Mouse (Mus musculus): Measurements from ENCODE around the gene Ugcg. TPM values are rescaled to one million over a fixed set of nuclear protein-coding genes. Genes with fewer than 3 reads are reported as not detected.

Gene Ugcg
- polyA plus RNA-seq (2015; fragmentation: Nextera tagmentation; extraction: Ambion mirVana) = 9.7 and 10.5 TPM in 2 replicates

- H3K9me3 ChIP-seq (ENCODE audit: control insufficient read depth, low read length) = no peaks in the 10 kb centered on the region
- peak within 1 kb of the TSS; percentile 99 for H3K9ac ChIP-seq (ENCODE audit: low read length)
- H3K27ac ChIP-seq (ENCODE audit: low read length) = peak within 1 kb of the TSS; percentile 96
- H3K4me2 ChIP-seq (ENCODE audit: low read depth, low read length) = peak within 1 kb of the TSS; percentile 71
- H3K4me1 ChIP-seq (replicated peaks; ENCODE audit: control insufficient read depth, insufficient read depth, low read length) = peaks cover 6% of the 10 kb centered on the region; the same call in 1 of the 2 replicates
- H3K36me3 ChIP-seq (ENCODE audit: control insufficient read depth, insufficient read depth, low read length) = no peaks in the 10 kb centered on the region
- under 1% methylated on average over 46 of the region's 99 CpGs for WGBS
- H3K27me3 ChIP-seq (ENCODE audit: control insufficient read depth, insufficient read depth, low read depth, low read length) = no peaks in the 10 kb centered on the region
- H3K4me3 ChIP-seq (ENCODE audit: low read length) = peak within 1 kb of the TSS; percentile 97
- peak; percentile 95 for ATAC-seq (ENCODE audit: low read depth)
Measured at GRCm38 (mm10) chr4:59188802-59189545, at the start of gene Ugcg. TSS of gene Ugcg (plus strand) at chr4:59189257.

GRCm38 (mm10) chr4:59149043-59149442 is 40.0 kb upstream of the Ugcg start:
- no peak overlapping the region; the same call in 1 of the 2 replicates for H3K9ac ChIP-seq (ENCODE audit: low read length)
- no peak overlapping the region for H3K4me3 ChIP-seq (ENCODE audit: low read length)
- H3K36me3 ChIP-seq (ENCODE audit: control insufficient read depth, insufficient read depth, low read length) = no peaks in the 10 kb centered on the region
- WGBS = 58% methylated on average over 5 of the region's 5 CpGs
- 0 out of 2 replicates have a peak, but pooled peaks have one; percentile 17 for ATAC-seq (ENCODE audit: low read depth)
- H3K4me1 ChIP-seq (replicated peaks; ENCODE audit: control insufficient read depth, insufficient read depth, low read length) = no peaks in the 10 kb centered on the region
- no peaks in the 10 kb centered on the region for H3K9me3 ChIP-seq (ENCODE audit: control insufficient read depth, low read length)
- no peak overlapping the region for H3K4me2 ChIP-seq (ENCODE audit: low read depth, low read length)
- H3K27ac ChIP-seq (ENCODE audit: low read length) = no peak overlapping the region
- no peaks in the 10 kb centered on the region for H3K27me3 ChIP-seq (ENCODE audit: control insufficient read depth, insufficient read depth, low read depth, low read length)

- Histone ChIP-seq H3K27me3 (ENCODE audit: control insufficient read depth, insufficient read depth, low read depth, low read length) (no peaks in the 10 kb centered on the region), H3K9ac (ENCODE audit: low read length) (no peak overlapping the region), H3K27ac (ENCODE audit: low read length) (no peak overlapping the region), H3K9me3 (ENCODE audit: control insufficient read depth, low read length) (no peaks in the 10 kb centered on the region), H3K4me2 (ENCODE audit: low read depth, low read length) (no peak overlapping the region), H3K4me1 (replicated peaks; ENCODE audit: control insufficient read depth, insufficient read depth, low read length) (no peaks in the 10 kb centered on the region), H3K4me3 (ENCODE audit: low read length) (no peak overlapping the region), H3K36me3 (ENCODE audit: control insufficient read depth, insufficient read depth, low read length) (no peaks in the 10 kb centered on the region)
- no peak for ATAC-seq (ENCODE audit: low read depth)
- 46% methylated on average over 5 of the region's 5 CpGs for WGBS
Measured at GRCm38 (mm10) chr4:59150907-59151306, 38.1 kb upstream of the Ugcg start.

- H3K36me3 ChIP-seq (ENCODE audit: control insufficient read depth, insufficient read depth, low read length) = no peaks in the 10 kb centered on the region
- no peak overlapping the region for H3K27ac ChIP-seq (ENCODE audit: low read length)
- 63% methylated on average over 1 of the region's 1 CpGs for WGBS
- H3K4me2 ChIP-seq (ENCODE audit: low read depth, low read length) = no peak overlapping the region
- no peak overlapping the region for H3K4me3 ChIP-seq (ENCODE audit: low read length)
- H3K9ac ChIP-seq (ENCODE audit: low read length) = no peak overlapping the region
- no peaks in the 10 kb centered on the region for H3K27me3 ChIP-seq (ENCODE audit: control insufficient read depth, insufficient read depth, low read depth, low read length)
- ATAC-seq (ENCODE audit: low read depth) = no peak
- peaks cover under 1% of the 10 kb centered on the region; the same call in 1 of the 2 replicates for H3K4me1 ChIP-seq (replicated peaks; ENCODE audit: control insufficient read depth, insufficient read depth, low read length)
- H3K9me3 ChIP-seq (ENCODE audit: control insufficient read depth, low read length) = no peaks in the 10 kb centered on the region
Measured at GRCm38 (mm10) chr4:59151953-59152352, 37.1 kb upstream of the Ugcg start.

- Histone ChIP-seq H3K27me3 (ENCODE audit: control insufficient read depth, insufficient read depth, low read depth, low read length) (no peaks in the 10 kb centered on the region), H3K36me3 (ENCODE audit: control insufficient read depth, insufficient read depth, low read length) (no peaks in the 10 kb centered on the region), H3K4me1 (replicated peaks; ENCODE audit: control insufficient read depth, insufficient read depth, low read length) (peaks cover 10% of the 10 kb centered on the region), H3K4me2 (ENCODE audit: low read depth, low read length) (no peak overlapping the region), H3K27ac (ENCODE audit: low read length) (no peak overlapping the region), H3K9me3 (ENCODE audit: control insufficient read depth, low read length) (no peaks in the 10 kb centered on the region), H3K4me3 (ENCODE audit: low read length) (no peak overlapping the region), H3K9ac (ENCODE audit: low read length) (no peak overlapping the region)
- WGBS = 14% methylated on average over 7 of the region's 7 CpGs
- peak; percentile 24; the same call in 1 of the 2 replicates for ATAC-seq (ENCODE audit: low read depth)
Measured at GRCm38 (mm10) chr4:59156897-59157592, 32.0 kb upstream of the Ugcg start.

- 54% methylated on average over 2 of the region's 2 CpGs for WGBS
- no peak overlapping the region for H3K27ac ChIP-seq (ENCODE audit: low read length)
- peaks cover 10% of the 10 kb centered on the region for H3K4me1 ChIP-seq (replicated peaks; ENCODE audit: control insufficient read depth, insufficient read depth, low read length)
- H3K9ac ChIP-seq (ENCODE audit: low read length) = no peak overlapping the region
- no peak overlapping the region for H3K4me3 ChIP-seq (ENCODE audit: low read length)
- ATAC-seq (ENCODE audit: low read depth) = no peak
- no peak overlapping the region for H3K4me2 ChIP-seq (ENCODE audit: low read depth, low read length)
- no peaks in the 10 kb centered on the region for H3K9me3 ChIP-seq (ENCODE audit: control insufficient read depth, low read length)
- H3K27me3 ChIP-seq (ENCODE audit: control insufficient read depth, insufficient read depth, low read depth, low read length) = no peaks in the 10 kb centered on the region
- H3K36me3 ChIP-seq (ENCODE audit: control insufficient read depth, insufficient read depth, low read length) = no peaks in the 10 kb centered on the region
Measured at GRCm38 (mm10) chr4:59157654-59158053, 31.4 kb upstream of the Ugcg start.

GRCm38 (mm10) chr4:59160289-59160688 is 28.8 kb upstream of the Ugcg start:
- 72% methylated on average over 5 of the region's 5 CpGs for WGBS
- ATAC-seq (ENCODE audit: low read depth) = no peak

GRCm38 (mm10) chr4:59160959-59161670 is 27.9 kb upstream of the Ugcg start:
- Histone ChIP-seq H3K4me2 (ENCODE audit: low read depth, low read length) (no peak overlapping the region), H3K4me1 (replicated peaks; ENCODE audit: control insufficient read depth, insufficient read depth, low read length) (peaks cover 10% of the 10 kb centered on the region), H3K27me3 (ENCODE audit: control insufficient read depth, insufficient read depth, low read depth, low read length) (no peaks in the 10 kb centered on the region), H3K36me3 (ENCODE audit: control insufficient read depth, insufficient read depth, low read length) (no peaks in the 10 kb centered on the region), H3K4me3 (ENCODE audit: low read length) (no peak overlapping the region), H3K9ac (ENCODE audit: low read length) (no peak overlapping the region), H3K9me3 (ENCODE audit: control insufficient read depth, low read length) (no peaks in the 10 kb centered on the region), H3K27ac (ENCODE audit: low read length) (peak overlapping the region; percentile 57)
- WGBS = 38% methylated on average over 8 of the region's 8 CpGs
- peak; percentile 91 for ATAC-seq (ENCODE audit: low read depth)

More at GRCm38 (mm10) chr4:59160289-59160688, 28.8 kb upstream of the Ugcg start:
- H3K27me3 ChIP-seq (ENCODE audit: control insufficient read depth, insufficient read depth, low read depth, low read length) = no peaks in the 10 kb centered on the region
- H3K36me3 ChIP-seq (ENCODE audit: control insufficient read depth, insufficient read depth, low read length) = no peaks in the 10 kb centered on the region
- H3K9me3 ChIP-seq (ENCODE audit: control insufficient read depth, low read length) = no peaks in the 10 kb centered on the region
- H3K27ac ChIP-seq (ENCODE audit: low read length) = peak overlapping the region; percentile 57
- peaks cover 10% of the 10 kb centered on the region for H3K4me1 ChIP-seq (replicated peaks; ENCODE audit: control insufficient read depth, insufficient read depth, low read length)
- no peak overlapping the region for H3K4me2 ChIP-seq (ENCODE audit: low read depth, low read length)
- H3K9ac ChIP-seq (ENCODE audit: low read length) = no peak overlapping the region
- H3K4me3 ChIP-seq (ENCODE audit: low read length) = no peak overlapping the region

- no peaks in the 10 kb centered on the region for H3K27me3 ChIP-seq (ENCODE audit: control insufficient read depth, insufficient read depth, low read depth, low read length)
- no peak overlapping the region for H3K9ac ChIP-seq (ENCODE audit: low read length)
- H3K27ac ChIP-seq (ENCODE audit: low read length) = no peak overlapping the region
- ATAC-seq (ENCODE audit: low read depth) = no peak
- no peak overlapping the region for H3K4me3 ChIP-seq (ENCODE audit: low read length)
- H3K4me1 ChIP-seq (replicated peaks; ENCODE audit: control insufficient read depth, insufficient read depth, low read length) = 0 out of 2 replicates have a peak, but pooled peaks cover 2% of the 10 kb centered on the region
- 80% methylated on average over 2 of the region's 2 CpGs for WGBS
- H3K4me2 ChIP-seq (ENCODE audit: low read depth, low read length) = no peak overlapping the region
- no peaks in the 10 kb centered on the region for H3K9me3 ChIP-seq (ENCODE audit: control insufficient read depth, low read length)
- H3K36me3 ChIP-seq (ENCODE audit: control insufficient read depth, insufficient read depth, low read length) = no peaks in the 10 kb centered on the region
Measured at GRCm38 (mm10) chr4:59164034-59164433, 25.0 kb upstream of the Ugcg start.
